Mouse (Mus musculus): Measurements from ENCODE around the gene Ppp4r2.

DNA sequence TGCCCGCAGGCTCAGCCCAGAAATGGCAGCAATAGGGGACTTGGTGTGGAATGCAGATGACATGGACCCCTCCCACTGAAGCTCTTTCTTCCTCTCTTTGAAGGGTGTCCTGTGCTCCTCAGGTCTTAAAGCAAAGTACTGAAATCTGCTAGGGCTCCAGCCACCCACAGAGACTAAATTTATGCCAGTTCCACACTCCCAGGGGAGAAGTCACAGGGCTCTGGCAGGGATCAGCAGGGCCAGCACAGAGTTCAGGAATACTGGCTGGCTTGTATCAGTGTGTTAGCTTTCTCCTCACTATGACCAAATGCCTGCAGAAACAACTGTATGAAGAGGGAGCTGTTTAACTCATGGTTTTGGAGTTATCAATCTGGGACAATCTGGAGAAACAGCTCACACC, 44.3 kb upstream of the Ppp4r2 start:
- TF ChIP-seq POLR2A (IDR thresholded peaks at IDR 0.05; ENCODE audit: borderline replicate concordance, extremely low read depth, insufficient read depth, insufficient read length, poor library complexity, severe bottlenecking) = no peak
- no peak for TF ChIP-seq CTCF (IDR thresholded peaks at IDR 0.05; ENCODE audit: borderline replicate concordance, extremely low read depth, insufficient read depth, insufficient read length)

All from brain, embryonic 14.5 days (tissue).